Mouse (Mus musculus): ENCODE results near the gene Foxc2.

GRCm38 (mm10) chr8:121126694-121127093 is 10.7 kb downstream of the Foxc2 start:
- TF ChIP-seq ZC3H11A (IDR thresholded peaks at IDR 0.05; ENCODE audit: borderline replicate concordance, low read depth, low read length): no peak
- TF ChIP-seq HCFC1 (IDR thresholded peaks at IDR 0.05; ENCODE audit: borderline replicate concordance, insufficient read depth, low read length): no peak
- TF ChIP-seq MAFK (IDR thresholded peaks at IDR 0.05; ENCODE audit: insufficient read depth, low read depth, low read length): no peak
- no peak for TF ChIP-seq ZNF384 (IDR thresholded peaks at IDR 0.05; ENCODE audit: low read depth, low read length)
- no peak for TF ChIP-seq CHD2 (IDR thresholded peaks at IDR 0.05; ENCODE audit: low read depth, low read length)

Measured in ES-E14 (cell line).